Mouse (Mus musculus): ENCODE results near the gene Cited2. TPM values are rescaled to one million over a fixed set of nuclear protein-coding genes. Genes with fewer than 3 reads are reported as not detected.

The Cited2 gene
- polyA plus RNA-seq, 1 experiment from 2014 or later, result 35.6 TPM

DNA sequence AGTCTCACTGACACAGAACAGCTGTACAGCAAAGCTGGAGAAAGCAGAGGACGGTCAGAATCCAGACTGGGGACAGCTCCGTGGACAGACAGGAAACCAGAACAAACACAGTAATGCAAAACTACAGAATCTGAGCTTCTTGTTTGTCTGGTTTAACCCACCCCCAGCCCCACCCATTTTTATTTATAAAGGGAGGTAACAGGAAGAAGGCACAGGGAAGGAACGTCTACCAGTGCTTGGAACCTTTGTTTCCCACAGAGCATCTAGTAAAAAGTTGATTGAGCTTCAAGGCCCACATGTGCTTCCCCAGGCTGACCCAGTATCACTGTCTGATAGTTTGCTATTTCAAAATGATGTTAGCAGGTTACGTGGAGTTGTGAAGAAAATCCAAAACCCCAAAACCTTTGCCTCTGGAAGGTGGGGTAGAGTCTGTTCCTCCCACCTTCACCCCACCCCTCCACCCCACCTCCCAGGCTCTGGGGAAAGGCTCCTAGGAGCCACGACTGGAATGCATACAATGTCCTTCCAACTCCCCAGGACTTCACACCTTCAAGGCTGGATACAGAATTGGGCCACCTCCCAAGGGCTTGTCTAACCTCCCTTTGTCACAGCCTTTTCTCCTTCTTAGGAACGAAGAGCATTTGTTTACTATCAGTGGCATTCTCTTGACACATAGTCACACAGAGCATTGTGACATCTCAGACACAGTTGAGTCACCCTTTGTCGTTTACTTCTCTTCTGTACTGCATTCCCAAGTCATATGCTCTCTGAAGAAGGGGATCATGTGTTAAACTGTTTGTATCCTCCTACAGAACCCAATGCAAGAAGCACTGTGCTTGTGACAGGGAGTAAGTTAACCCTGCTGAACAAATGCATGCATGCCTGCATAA, 25.4 kb upstream of the Cited2 start:
- H3K27me3 ChIP-seq (replicated peaks), result no peaks in the 10 kb centered on the region
- H3K27ac ChIP-seq, result no peak overlapping the region
- no peak overlapping the region for H3K4me2 ChIP-seq
- no peak overlapping the region for H3K9ac ChIP-seq
- WGBS, result 49% methylated on average over 7 of the region's 7 CpGs
- no peaks in the 10 kb centered on the region for H3K4me1 ChIP-seq
- no peak overlapping the region for H3K4me3 ChIP-seq (replicated peaks)
- no peaks in the 10 kb centered on the region for H3K36me3 ChIP-seq
- no peak for ATAC-seq (ENCODE audit: insufficient read depth, low FRiP score, low read depth)
- no peaks in the 10 kb centered on the region for H3K9me3 ChIP-seq

GRCm38 (mm10) chr10:17705466-17705973, 17.5 kb upstream of the Cited2 start:
- Histone ChIP-seq H3K27ac (no peak overlapping the region), H3K9me3 (no peaks in the 10 kb centered on the region), H3K36me3 (no peaks in the 10 kb centered on the region), H3K4me3 (replicated peaks) (no peak overlapping the region), H3K9ac (no peak overlapping the region), H3K27me3 (replicated peaks) (no peaks in the 10 kb centered on the region), H3K4me2 (no peak overlapping the region), H3K4me1 (no peaks in the 10 kb centered on the region)
- no peak for ATAC-seq (ENCODE audit: insufficient read depth, low FRiP score, low read depth)
- 38% methylated on average over 4 of the region's 4 CpGs for WGBS

DNA sequence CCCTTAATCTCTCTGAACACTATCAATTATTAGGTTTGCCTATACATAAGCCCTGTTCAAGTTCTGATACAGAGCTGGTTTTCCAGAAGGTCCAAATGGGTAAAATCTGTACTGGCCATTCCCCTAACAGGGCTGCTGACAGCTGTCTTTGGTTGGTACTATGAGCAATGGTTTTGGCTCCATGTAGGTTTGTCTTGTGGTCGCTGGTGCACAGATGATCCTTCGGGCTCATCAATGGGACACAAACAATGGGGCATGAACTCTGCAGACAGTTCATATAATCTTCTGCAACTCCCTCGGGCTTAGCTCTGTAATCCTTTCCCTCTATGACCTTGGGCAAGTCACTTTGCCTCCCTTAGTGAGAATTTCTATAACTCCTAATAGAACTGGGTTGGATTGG, 12.3 kb upstream of the Cited2 start:
- H3K4me1 ChIP-seq, result no peaks in the 10 kb centered on the region
- no peak overlapping the region for H3K4me2 ChIP-seq
- no peaks in the 10 kb centered on the region for H3K36me3 ChIP-seq
- ATAC-seq (ENCODE audit: insufficient read depth, low FRiP score, low read depth), result no peak
- H3K27ac ChIP-seq, result no peak overlapping the region
- H3K27me3 ChIP-seq (replicated peaks), result no peaks in the 10 kb centered on the region
- 95% methylated on average over 3 of the region's 3 CpGs for WGBS
- no peak overlapping the region for H3K4me3 ChIP-seq (replicated peaks)
- no peaks in the 10 kb centered on the region for H3K9me3 ChIP-seq
- no peak overlapping the region for H3K9ac ChIP-seq

DNA sequence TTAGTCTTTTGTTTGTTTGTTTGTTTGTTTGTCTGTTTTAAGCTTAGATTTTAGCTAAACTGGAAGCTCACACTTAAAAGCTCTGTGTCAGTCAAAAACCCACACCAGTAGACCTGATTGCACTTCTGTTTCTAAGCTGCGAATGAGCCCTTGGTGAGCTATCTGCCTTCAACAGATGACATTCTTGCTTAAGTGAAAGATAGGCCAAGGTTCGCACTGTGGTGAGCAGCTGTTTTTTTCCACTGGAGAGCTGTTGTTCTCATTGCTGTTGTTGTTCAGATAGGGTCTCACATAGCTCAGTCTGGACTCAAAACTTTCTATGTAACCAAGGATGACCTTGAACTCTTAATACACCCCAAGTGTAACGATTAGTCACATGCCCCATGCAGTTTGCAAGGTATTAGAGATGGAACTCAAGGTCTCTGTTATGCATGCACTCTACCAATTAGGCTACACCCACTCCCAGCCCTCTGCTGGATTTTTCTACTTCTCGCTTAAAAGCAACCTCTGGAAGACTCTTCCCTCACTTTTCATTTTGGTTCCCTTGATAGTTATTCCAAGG, 3.9 kb upstream of the Cited2 start:
- no peak overlapping the region for H3K4me3 ChIP-seq (replicated peaks)
- H3K4me2 ChIP-seq, result no peak overlapping the region
- H3K27me3 ChIP-seq (replicated peaks), result no peaks in the 10 kb centered on the region
- ATAC-seq (ENCODE audit: insufficient read depth, low FRiP score, low read depth), result no peak
- H3K4me1 ChIP-seq, result no peaks in the 10 kb centered on the region
- H3K36me3 ChIP-seq, result no peaks in the 10 kb centered on the region
- 78% methylated on average over 4 of the region's 4 CpGs for WGBS
- H3K9ac ChIP-seq, result no peak overlapping the region
- H3K9me3 ChIP-seq, result no peaks in the 10 kb centered on the region
- H3K27ac ChIP-seq, result no peak overlapping the region

DNA sequence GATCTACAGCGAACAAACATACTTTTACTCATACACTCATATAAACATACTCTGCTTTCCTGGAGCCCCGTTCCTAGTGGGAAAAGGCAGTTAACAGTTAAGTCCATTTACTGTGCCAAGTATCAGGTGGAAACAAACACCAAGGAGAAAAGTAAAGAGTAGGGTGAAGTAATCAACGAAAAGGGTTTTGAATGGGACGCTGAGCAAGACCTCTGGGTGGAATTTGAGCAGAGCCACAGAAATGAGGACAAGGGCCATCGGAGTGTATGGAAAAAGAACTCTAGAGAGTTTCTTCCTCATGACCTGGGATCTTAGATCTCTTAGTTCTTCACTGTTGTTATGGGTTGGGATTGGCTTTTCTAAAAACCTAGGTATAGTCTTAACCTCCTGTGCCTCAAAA, 3.4 kb upstream of the Cited2 start:
- Histone ChIP-seq H3K9me3 (no peaks in the 10 kb centered on the region), H3K9ac (no peak overlapping the region), H3K4me3 (replicated peaks) (no peak overlapping the region), H3K36me3 (no peaks in the 10 kb centered on the region), H3K27ac (no peak overlapping the region), H3K4me1 (no peaks in the 10 kb centered on the region), H3K4me2 (no peak overlapping the region), H3K27me3 (replicated peaks) (no peaks in the 10 kb centered on the region)
- no peak for ATAC-seq (ENCODE audit: insufficient read depth, low FRiP score, low read depth)
- 82% methylated on average over 5 of the region's 5 CpGs for WGBS

DNA sequence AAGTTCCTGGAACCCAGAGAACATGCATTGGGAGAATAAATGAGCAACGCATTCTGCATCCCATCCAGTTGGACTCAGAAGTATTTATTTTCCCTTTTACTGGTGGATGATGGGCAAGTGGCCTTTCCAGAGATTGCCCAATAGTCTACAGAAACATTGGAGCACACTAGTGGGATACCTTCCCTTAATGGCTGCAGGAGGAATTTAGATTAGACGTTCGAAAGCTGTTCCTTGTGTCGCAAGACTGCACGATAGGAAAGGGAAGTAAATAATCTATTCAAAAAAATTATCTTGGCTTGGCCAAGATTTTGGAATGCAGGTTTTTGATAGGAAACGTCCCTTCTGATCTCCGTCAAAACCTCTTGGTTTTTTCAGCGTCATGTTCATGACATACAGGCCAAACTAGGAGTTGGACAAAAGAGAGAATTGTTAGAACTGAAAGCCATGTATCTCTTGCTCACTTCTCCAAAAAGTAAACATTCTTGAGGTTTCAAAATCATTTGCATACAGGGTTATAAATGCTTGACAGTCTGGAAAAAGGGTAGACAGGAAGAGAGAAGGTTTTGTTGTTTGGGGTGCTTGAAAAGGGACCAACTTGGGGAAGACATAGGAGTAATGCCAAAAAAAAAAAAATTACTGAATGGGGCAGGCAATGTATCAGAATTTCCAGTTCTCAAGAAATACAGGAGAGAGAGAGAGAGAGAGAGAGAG, 2.0 kb upstream of the Cited2 start:
- H3K4me2 ChIP-seq, result peak overlapping the region; percentile 77
- no peaks in the 10 kb centered on the region for H3K9me3 ChIP-seq
- H3K4me3 ChIP-seq (replicated peaks), result no peak overlapping the region; the same call in 1 of the 2 replicates
- 0 out of 2 replicates have a peak, but pooled peaks cover under 1% of the 10 kb centered on the region for H3K4me1 ChIP-seq
- no peak for ATAC-seq (ENCODE audit: insufficient read depth, low FRiP score, low read depth)
- no peaks in the 10 kb centered on the region for H3K36me3 ChIP-seq
- 64% methylated on average over 8 of the region's 8 CpGs for WGBS
- no peak overlapping the region for H3K27ac ChIP-seq
- no peaks in the 10 kb centered on the region for H3K27me3 ChIP-seq (replicated peaks)
- no peak overlapping the region for H3K9ac ChIP-seq

DNA sequence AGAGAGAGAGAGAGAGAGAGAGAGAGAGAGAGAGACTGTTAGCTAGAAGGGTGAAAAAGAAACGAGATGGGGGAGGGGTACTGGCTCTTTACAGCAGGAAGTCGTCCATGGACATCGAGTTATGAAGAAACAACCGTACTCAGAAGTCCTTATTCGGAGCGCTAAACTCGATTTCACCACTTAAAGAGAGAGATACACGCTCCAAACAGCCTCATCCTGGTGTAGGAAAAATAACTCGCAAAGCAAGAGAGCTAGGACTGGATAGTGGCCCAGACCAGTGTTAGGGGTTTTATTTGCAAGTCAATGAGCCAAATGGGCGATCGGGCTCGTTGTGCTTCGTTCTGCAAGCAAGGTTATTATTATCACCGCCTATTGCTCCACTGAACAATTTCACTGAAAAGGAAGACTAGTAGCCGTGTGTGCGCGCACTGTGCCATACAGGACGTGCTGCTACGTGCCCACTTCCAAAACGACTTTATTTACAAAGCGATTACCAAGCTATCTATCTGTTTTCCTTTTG, 1.4 kb upstream of the Cited2 start:
- Histone ChIP-seq H3K9ac (peak overlapping the region; percentile 23), H3K27ac (peak overlapping the region; percentile 97), H3K4me3 (replicated peaks) (peak overlapping the region; percentile 74), H3K36me3 (no peaks in the 10 kb centered on the region), H3K4me2 (peak overlapping the region; percentile 77), H3K9me3 (no peaks in the 10 kb centered on the region), H3K4me1 (peaks cover 5% of the 10 kb centered on the region; the same call in 1 of the 2 replicates), H3K27me3 (replicated peaks) (no peaks in the 10 kb centered on the region)
- WGBS, result under 1% methylated on average over 21 of the region's 21 CpGs
- ATAC-seq (ENCODE audit: insufficient read depth, low FRiP score, low read depth), result peak; percentile 0; the same call in 1 of the 2 replicates

- under 1% methylated on average over 24 of the region's 24 CpGs for WGBS
- H3K36me3 ChIP-seq, result no peaks in the 10 kb centered on the region
Observed at GRCm38 (mm10) chr10:17722158-17722557, 860 bp upstream of the Cited2 start.

DNA sequence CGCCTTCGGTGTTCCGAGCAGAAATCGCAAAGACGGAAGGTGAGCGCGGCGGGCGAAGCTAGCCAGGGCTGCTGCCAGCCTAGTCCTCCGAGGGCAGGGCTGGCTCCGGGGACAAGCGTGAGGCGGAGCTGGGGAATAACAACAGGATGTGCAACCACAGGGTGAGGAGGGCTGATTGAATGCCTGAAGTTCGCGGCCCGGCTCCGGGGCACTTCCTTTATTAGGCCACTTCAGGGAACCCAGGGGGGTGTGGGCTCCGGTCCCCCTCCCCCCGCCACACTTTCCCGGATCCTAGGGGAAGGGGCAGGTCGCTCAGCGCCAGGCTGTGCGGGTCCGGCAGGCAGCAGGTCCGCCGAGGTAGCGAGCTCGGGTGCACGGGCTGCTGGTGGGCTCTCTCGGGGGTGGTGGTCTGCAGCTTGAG, 413 bp downstream of the Cited2 start:
- Histone ChIP-seq H3K36me3 (no peaks in the 10 kb centered on the region), H3K27ac (peak overlapping the region; percentile 97), H3K9ac (peak overlapping the region; percentile 71), H3K4me3 (replicated peaks) (peak overlapping the region; percentile 74), H3K4me2 (peak overlapping the region; percentile 72), H3K9me3 (no peaks in the 10 kb centered on the region), H3K27me3 (replicated peaks) (no peaks in the 10 kb centered on the region), H3K4me1 (peaks cover 8% of the 10 kb centered on the region)
- under 1% methylated on average over 30 of the region's 30 CpGs for WGBS
- peak; percentile 30 for ATAC-seq (ENCODE audit: insufficient read depth, low FRiP score, low read depth)

More at GRCm38 (mm10) chr10:17722158-17722557, 860 bp upstream of the Cited2 start:
- H3K4me2 ChIP-seq, result peak overlapping the region; percentile 77
- H3K27ac ChIP-seq, result peak overlapping the region; percentile 97
- H3K9ac ChIP-seq, result peak overlapping the region; percentile 39
- H3K9me3 ChIP-seq, result no peaks in the 10 kb centered on the region
- peak overlapping the region; percentile 74 for H3K4me3 ChIP-seq (replicated peaks)
- no peaks in the 10 kb centered on the region for H3K27me3 ChIP-seq (replicated peaks)
- H3K4me1 ChIP-seq, result peaks cover 5% of the 10 kb centered on the region; the same call in 1 of the 2 replicates
- peak; percentile 78 for ATAC-seq (ENCODE audit: insufficient read depth, low FRiP score, low read depth)

GRCm38 (mm10) chr10:17723871-17724741, 1.1 kb downstream of the Cited2 start:
- under 1% methylated on average over 65 of the region's 65 CpGs for WGBS
- no peak for ATAC-seq (ENCODE audit: insufficient read depth, low FRiP score, low read depth)

More at GRCm38 (mm10) chr10:17723871-17724741, 1.1 kb downstream of the Cited2 start:
- no peaks in the 10 kb centered on the region for H3K27me3 ChIP-seq (replicated peaks)
- H3K4me3 ChIP-seq (replicated peaks), result peak overlapping the region; percentile 74
- H3K9me3 ChIP-seq, result no peaks in the 10 kb centered on the region
- H3K4me2 ChIP-seq, result peak overlapping the region; percentile 72
- H3K27ac ChIP-seq, result peak overlapping the region; percentile 97
- peak overlapping the region; percentile 71 for H3K9ac ChIP-seq
- peaks cover 8% of the 10 kb centered on the region for H3K4me1 ChIP-seq
- no peaks in the 10 kb centered on the region for H3K36me3 ChIP-seq
